Mouse (Mus musculus): ENCODE data around the gene Tapt1. TPM values are rescaled to one million over a fixed set of nuclear protein-coding genes. Genes with fewer than 3 reads are reported as not detected.

The Tapt1 gene
- total and polyA plus RNA-seq, 2 experiments from 2014 or later, result 27.3 to 52.4 TPM

Other genes with a start within 250 kb of the Tapt1 start
- 9.1 and 10.1 TPM in 2 replicates for gene Fgfbp1, start 244.8 kb downstream of the Tapt1 start, total RNA-seq (2014; rRNA removed)
- gene Fgfbp1, start 244.8 kb downstream of the Tapt1 start, polyA plus RNA-seq (2015; fragmentation: Nextera tagmentation; extraction: Ambion mirVana), result 14.3 and 16.3 TPM in 2 replicates
- 13.4 and 22.6 TPM in 2 replicates for gene Prom1, start 124.6 kb downstream of the Tapt1 start, total RNA-seq (2014; rRNA removed)
- 14.2 and 15.2 TPM in 2 replicates for gene Prom1, start 124.6 kb downstream of the Tapt1 start, polyA plus RNA-seq (2015; fragmentation: Nextera tagmentation; extraction: Ambion mirVana)